Mouse (Mus musculus) kidney, adult 2 months (tissue): ENCODE measurements around the gene Olfr979.

Experiments used
- CTCF ChIP-seq: fragments of 200-500 bp; conservative IDR thresholded peaks from 2 replicates; pipeline ENCODE4 v1.5.1; 2011; ENCODE audit warnings: low read depth, mild to moderate bottlenecking, control low read depth, low read length, moderate library complexity, mixed read lengths; ENCODE audit not compliant: insufficient read depth, insufficient read length
- POLR2A ChIP-seq: fragments of 200-500 bp; IDR thresholded peaks from one replicate; pipeline ENCODE4 v1.6.1; 2011; ENCODE audit warnings: low read depth, low read length, control low read depth

DNA sequence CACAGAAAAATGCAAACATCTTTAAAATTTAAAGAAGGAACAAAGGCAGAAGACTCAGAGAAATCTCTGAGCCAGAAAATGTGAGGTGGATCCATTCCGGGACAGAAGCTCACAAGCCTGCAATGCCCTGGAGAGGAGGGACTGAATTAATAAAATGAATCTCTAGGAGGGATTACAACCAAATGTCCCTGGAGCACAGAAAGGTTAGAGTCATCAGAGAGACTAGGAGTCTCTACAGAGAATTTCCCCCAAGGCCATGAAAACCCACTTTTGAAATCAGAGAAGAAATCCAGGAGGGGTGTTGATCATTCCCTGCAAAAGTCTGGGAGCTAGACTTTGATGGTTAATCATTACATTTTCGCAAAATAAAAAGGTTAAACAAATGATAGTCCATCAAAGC lies 11.5 kb downstream of the Olfr979 start, which contains the start of gene Olfr978:
- no peak for TF ChIP-seq CTCF
- TF ChIP-seq POLR2A: no peak
